Mouse (Mus musculus) intestine, embryonic 14.5 days (tissue): ENCODE data around the gene Stat4. TPM values are rescaled to one million over a fixed set of nuclear protein-coding genes. Genes with fewer than 3 reads are reported as not detected.

Experiments
- ATAC-seq: fragments of 200-750 bp; cut with Nextera tagmentation; replicated peaks from 2 replicates; pipeline ENCODE4 v1.8.0; 2017; ENCODE audit warnings: low read depth, moderate number of reproducible peaks, moderate TSS enrichment, moderate library complexity; ENCODE audit not compliant: low FRiP score, low TSS enrichment
- DNase-seq: peaks from one replicate; pipeline ENCODE4 v3.0.0-alpha.2; 2018; ENCODE audit warnings: low spot score
- H3K27ac ChIP-seq: fragments of 300-500 bp; sonication (generic); 2 replicates; pipeline ENCODE4 v1.5.1; 2014; ENCODE audit warnings: low read depth, mild to moderate bottlenecking, control low read depth
- H3K27me3 ChIP-seq: fragments of 300-500 bp; sonication (generic); replicated peaks from 2 replicates; pipeline ENCODE4 v1.6.1; 2014; ENCODE audit warnings: low read length, control low read depth; ENCODE audit not compliant: control insufficient read depth, insufficient read depth
- H3K36me3 ChIP-seq: fragments of 300-500 bp; sonication (generic); 2 replicates; pipeline ENCODE4 v1.6.1; 2014; ENCODE audit warnings: low read length, control low read depth; ENCODE audit not compliant: control insufficient read depth, insufficient read depth
- H3K4me1 ChIP-seq: fragments of 300-500 bp; sonication (generic); replicated peaks from 2 replicates; pipeline ENCODE4 v1.6.1; 2014; ENCODE audit warnings: low read length, control low read depth, mixed read lengths; ENCODE audit not compliant: control insufficient read depth, insufficient read depth
- H3K4me2 ChIP-seq: fragments of 300-500 bp; sonication (generic); 2 replicates; pipeline ENCODE4 v1.6.1; 2014; ENCODE audit warnings: low read length
- H3K4me3 ChIP-seq: fragments of 300-500 bp; sonication (generic); 2 replicates; pipeline ENCODE4 v1.5.1; 2014; ENCODE audit warnings: low read depth, low read length, control low read depth, mixed read lengths
- H3K9ac ChIP-seq: fragments of 300-500 bp; sonication (generic); 2 replicates; pipeline ENCODE4 v1.6.1; 2014; ENCODE audit warnings: mild to moderate bottlenecking, low read length
- H3K9me3 ChIP-seq: fragments of 300-500 bp; sonication (generic); 2 replicates; pipeline ENCODE4 v1.6.1; 2016; ENCODE audit warnings: low read length, control low read depth; ENCODE audit not compliant: control insufficient read depth
- WGBS: fragments of 180-500 bp; shearing (Covaris S2); extraction: QIAGEN DNeasy Blood & Tissue Kit; methylation state at CpG from one replicate; pipeline ENCODE4 v1.1.7; 2014; 5-methylcytosine and 5-hydroxymethylcytosine counted together
- polyA plus RNA-seq: library from polyadenylated mRNA; unstranded; fragments of >200 nt; fragmentation: Nextera tagmentation; extraction: Ambion mirVana; gene quantifications from 2 replicates; pipeline ENCODE4 v1.2.1, GENCODE M21; 2014

Gene Stat4
- polyA plus RNA-seq: 2.4 TPM in 2 replicates

- ATAC-seq (no peak), DNase-seq (no peak)
- H3K9me3 ChIP-seq: no peaks in the 10 kb centered on the region
- H3K9ac ChIP-seq: no peak within 1 kb of the TSS
- H3K27ac ChIP-seq: no peak within 1 kb of the TSS
- WGBS: 71% methylated on average over 5 of the region's 5 CpGs
- no peak within 1 kb of the TSS for H3K4me2 ChIP-seq
- H3K36me3 ChIP-seq: no peaks in the 10 kb centered on the region
- no peaks in the 10 kb centered on the region for H3K4me1 ChIP-seq
- H3K4me3 ChIP-seq: no peak within 1 kb of the TSS
- H3K27me3 ChIP-seq: no peaks in the 10 kb centered on the region
Observed at GRCm38 (mm10) chr1:51986848-51987247, at the start of gene Stat4. Gene Stat4 (plus strand): TSS chr1:51987148.

GRCm38 (mm10) chr1:51938357-51938756, 48.6 kb upstream of the Stat4 start:
- Histone ChIP-seq H3K4me1 (no peaks in the 10 kb centered on the region), H3K9me3 (no peaks in the 10 kb centered on the region), H3K36me3 (no peaks in the 10 kb centered on the region), H3K27me3 (no peaks in the 10 kb centered on the region), H3K4me2 (no peak overlapping the region), H3K4me3 (no peak overlapping the region), H3K9ac (no peak overlapping the region), H3K27ac (no peak overlapping the region)
- DNase-seq: no peak
- no peak for ATAC-seq
- 91% methylated on average over 7 of the region's 7 CpGs for WGBS

- Histone ChIP-seq H3K27me3 (no peaks in the 10 kb centered on the region), H3K4me1 (no peaks in the 10 kb centered on the region), H3K9me3 (no peaks in the 10 kb centered on the region), H3K36me3 (no peaks in the 10 kb centered on the region), H3K9ac (no peak overlapping the region), H3K4me3 (no peak overlapping the region), H3K27ac (no peak overlapping the region), H3K4me2 (no peak overlapping the region)
- ATAC-seq: no peak
- WGBS: 42% methylated on average over 5 of the region's 5 CpGs
- peak; percentile 77 for DNase-seq
Observed at GRCm38 (mm10) chr1:51944755-51945154, 42.2 kb upstream of the Stat4 start.

- 84% methylated on average over 4 of the region's 4 CpGs for WGBS
- no peak overlapping the region for H3K4me2 ChIP-seq
- DNase-seq: no peak
- no peak for ATAC-seq
- H3K9ac ChIP-seq: no peak overlapping the region
- no peaks in the 10 kb centered on the region for H3K4me1 ChIP-seq
- H3K4me3 ChIP-seq: no peak overlapping the region
- no peaks in the 10 kb centered on the region for H3K9me3 ChIP-seq
- no peaks in the 10 kb centered on the region for H3K27me3 ChIP-seq
- no peak overlapping the region for H3K27ac ChIP-seq
- no peaks in the 10 kb centered on the region for H3K36me3 ChIP-seq
Observed at GRCm38 (mm10) chr1:51947116-51947515, 39.8 kb upstream of the Stat4 start.

- WGBS: 94% methylated on average over 2 of the region's 2 CpGs
- Histone ChIP-seq H3K4me1 (peaks cover 7% of the 10 kb centered on the region), H3K27ac (no peak overlapping the region), H3K9ac (no peak overlapping the region), H3K27me3 (no peaks in the 10 kb centered on the region), H3K4me3 (no peak overlapping the region), H3K4me2 (no peak overlapping the region), H3K36me3 (no peaks in the 10 kb centered on the region), H3K9me3 (no peaks in the 10 kb centered on the region)
- DNase-seq (no peak), ATAC-seq (no peak)
Observed at GRCm38 (mm10) chr1:51964647-51965046, 22.3 kb upstream of the Stat4 start.

GRCm38 (mm10) chr1:51968994-51969393, 18.0 kb upstream of the Stat4 start:
- ATAC-seq (no peak), DNase-seq (no peak)
- Histone ChIP-seq H3K36me3 (no peaks in the 10 kb centered on the region), H3K9ac (no peak overlapping the region), H3K4me1 (peaks cover 7% of the 10 kb centered on the region), H3K4me2 (no peak overlapping the region), H3K27me3 (no peaks in the 10 kb centered on the region), H3K9me3 (no peaks in the 10 kb centered on the region), H3K4me3 (no peak overlapping the region), H3K27ac (no peak overlapping the region)
- WGBS: 10% methylated on average over 1 of the region's 1 CpGs

DNA sequence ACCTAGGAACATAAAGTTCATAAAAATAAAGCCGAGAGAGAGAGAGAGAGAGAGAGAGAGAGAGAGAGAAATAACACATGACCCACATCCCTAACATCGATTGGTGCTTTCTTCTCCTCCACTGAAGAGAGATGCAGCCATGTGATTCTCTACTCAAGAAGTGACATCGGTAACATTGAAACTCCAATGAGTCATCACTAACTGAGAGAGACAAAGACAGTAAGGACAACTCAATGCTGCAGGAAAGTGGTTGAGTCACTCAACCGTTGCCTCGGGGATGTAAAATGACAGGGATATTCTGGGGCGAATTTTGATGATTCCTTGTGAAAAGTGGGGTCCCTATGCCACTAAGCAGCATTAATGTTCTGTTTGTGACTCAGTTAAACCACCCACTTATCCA, 16.8 kb upstream of the Stat4 start:
- Histone ChIP-seq H3K27ac (no peak overlapping the region), H3K4me3 (no peak overlapping the region), H3K9me3 (no peaks in the 10 kb centered on the region), H3K4me1 (peaks cover 7% of the 10 kb centered on the region), H3K9ac (no peak overlapping the region), H3K27me3 (no peaks in the 10 kb centered on the region), H3K36me3 (no peaks in the 10 kb centered on the region), H3K4me2 (no peak overlapping the region)
- 86% methylated on average over 6 of the region's 6 CpGs for WGBS
- ATAC-seq (no peak), DNase-seq (no peak)

DNA sequence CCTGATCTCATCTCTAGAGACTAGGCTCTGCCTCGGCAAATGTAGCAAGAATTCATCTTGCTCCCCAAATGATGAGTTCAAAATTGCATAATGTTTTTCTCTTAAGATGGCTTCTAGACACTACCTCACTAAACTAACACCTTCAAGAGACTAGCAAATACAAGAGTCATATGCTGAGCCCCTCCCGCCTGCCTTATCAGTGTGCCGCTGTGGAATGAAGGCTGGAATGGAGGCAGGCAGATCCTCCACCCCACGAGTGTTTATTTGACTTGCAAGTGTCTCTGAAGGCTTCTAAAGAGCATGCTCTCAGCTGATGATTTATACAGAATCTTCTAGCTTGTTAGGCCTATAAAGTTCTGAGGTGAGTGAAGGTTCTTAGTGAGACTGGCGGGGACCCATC, 11.4 kb upstream of the Stat4 start:
- DNase-seq: no peak

DNA sequence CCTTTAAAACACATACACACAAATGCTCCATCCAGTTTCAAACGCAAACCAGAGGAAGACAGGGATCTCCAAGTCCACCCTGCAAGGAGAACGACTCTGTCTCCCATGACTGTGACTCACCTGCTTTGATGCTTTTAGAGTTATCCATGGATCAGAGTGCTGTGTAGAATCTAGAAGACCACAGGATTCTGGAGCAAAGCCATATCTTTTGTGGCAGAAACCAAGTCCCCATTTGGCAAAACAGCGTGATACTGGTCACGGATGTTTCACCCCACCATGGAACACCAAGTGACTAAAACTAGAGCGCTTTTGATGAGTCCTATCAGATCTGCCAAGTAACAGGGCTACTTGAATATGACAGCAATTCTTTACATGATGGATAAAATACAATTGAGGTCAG, 7.9 kb upstream of the Stat4 start:
- H3K9me3 ChIP-seq: no peaks in the 10 kb centered on the region

More for the DNA sequence above, 11.4 kb upstream of the Stat4 start:
- 47% methylated on average over 5 of the region's 5 CpGs for WGBS
- Histone ChIP-seq H3K27ac (no peak overlapping the region), H3K4me1 (no peaks in the 10 kb centered on the region), H3K36me3 (no peaks in the 10 kb centered on the region), H3K4me2 (no peak overlapping the region), H3K27me3 (no peaks in the 10 kb centered on the region), H3K9ac (no peak overlapping the region), H3K4me3 (no peak overlapping the region), H3K9me3 (no peaks in the 10 kb centered on the region)
- no peak for ATAC-seq

More for the DNA sequence above, 7.9 kb upstream of the Stat4 start:
- Histone ChIP-seq H3K27me3 (no peaks in the 10 kb centered on the region), H3K4me2 (no peak overlapping the region), H3K4me1 (no peaks in the 10 kb centered on the region), H3K4me3 (no peak overlapping the region), H3K36me3 (no peaks in the 10 kb centered on the region), H3K27ac (no peak overlapping the region), H3K9ac (no peak overlapping the region)
- ATAC-seq (no peak), DNase-seq (no peak)
- 93% methylated on average over 5 of the region's 5 CpGs for WGBS
